Mouse (Mus musculus) testis, adult 2 months (tissue): ENCODE measurements around the gene Armc6. TPM values are rescaled to one million over a fixed set of nuclear protein-coding genes. Genes with fewer than 3 reads are reported as not detected.

ENCODE experiments used
- H3K27ac ChIP-seq: fragments of 200-500 bp; 2 replicates; pipeline ENCODE4 v1.5.1; 2012; ENCODE audit warnings: low read depth, low read length; ENCODE audit not compliant: control insufficient read depth, insufficient read depth
- H3K27me3 ChIP-seq: fragments of 200-500 bp; 2 replicates; pipeline ENCODE4 v1.6.1; 2012; ENCODE audit warnings: mild to moderate bottlenecking, low read length, moderate library complexity; ENCODE audit not compliant: control insufficient read depth, insufficient read depth
- H3K36me3 ChIP-seq: fragments of 200-500 bp; 2 replicates; pipeline ENCODE4 v1.6.1; 2012; ENCODE audit warnings: mild to moderate bottlenecking, low read length; ENCODE audit not compliant: control insufficient read depth, insufficient read depth
- H3K4me1 ChIP-seq: fragments of 200-500 bp; 2 replicates; pipeline ENCODE4 v1.6.1; 2012; ENCODE audit warnings: low read length; ENCODE audit not compliant: control insufficient read depth, insufficient read depth
- H3K4me3 ChIP-seq: fragments of 200-500 bp; 2 replicates; pipeline ENCODE4 v1.5.1; 2012; ENCODE audit warnings: low read depth, mild to moderate bottlenecking, low read length, moderate library complexity, mixed read lengths; ENCODE audit not compliant: control insufficient read depth
- CTCF ChIP-seq: fragments of 200-500 bp; IDR thresholded peaks from 2 replicates; pipeline ENCODE4 v1.5.1; 2012; ENCODE audit warnings: low read depth, mild to moderate bottlenecking, inconsistent platforms, low read length, moderate library complexity; ENCODE audit not compliant: control insufficient read depth, insufficient read depth, insufficient replicate concordance
- POLR2A ChIP-seq: fragments of 200-500 bp; IDR thresholded peaks from 2 replicates; pipeline ENCODE4 v1.6.1; 2012; ENCODE audit warnings: low read depth, mild to moderate bottlenecking, inconsistent platforms, low read length, moderate library complexity; ENCODE audit not compliant: control insufficient read depth
- polyA plus RNA-seq: library from polyadenylated mRNA; depleted of rRNA; stranded (reverse); fragments of >200 nt; gene quantifications from 2 replicates; pipeline ENCODE4 v1.2.3, GENCODE M21; 2012

Armc6 gene
- polyA plus RNA-seq, 1 experiment: 5.4 TPM

GRCm38 (mm10) chr8:70257456-70257855 is 23.2 kb upstream of the Armc6 start:
- Histone ChIP-seq H3K27ac (no peak overlapping the region), H3K4me1 (no peaks in the 10 kb centered on the region; the same call in 1 of the 2 replicates), H3K36me3 (peaks cover 15% of the 10 kb centered on the region), H3K27me3 (no peaks in the 10 kb centered on the region), H3K4me3 (no peak overlapping the region)
- TF ChIP-seq CTCF (no peak), POLR2A (0 out of 2 replicates have a peak, but pooled peaks have one; percentile 15)

GRCm38 (mm10) chr8:70254628-70255027 is 20.4 kb upstream of the Armc6 start:
- no peak overlapping the region for H3K27ac ChIP-seq
- no peaks in the 10 kb centered on the region; the same call in 1 of the 2 replicates for H3K4me1 ChIP-seq
- no peak overlapping the region for H3K4me3 ChIP-seq
- H3K27me3 ChIP-seq: no peaks in the 10 kb centered on the region
- TF ChIP-seq POLR2A (no peak), CTCF (no peak)
- H3K36me3 ChIP-seq: peaks cover 8% of the 10 kb centered on the region

DNA sequence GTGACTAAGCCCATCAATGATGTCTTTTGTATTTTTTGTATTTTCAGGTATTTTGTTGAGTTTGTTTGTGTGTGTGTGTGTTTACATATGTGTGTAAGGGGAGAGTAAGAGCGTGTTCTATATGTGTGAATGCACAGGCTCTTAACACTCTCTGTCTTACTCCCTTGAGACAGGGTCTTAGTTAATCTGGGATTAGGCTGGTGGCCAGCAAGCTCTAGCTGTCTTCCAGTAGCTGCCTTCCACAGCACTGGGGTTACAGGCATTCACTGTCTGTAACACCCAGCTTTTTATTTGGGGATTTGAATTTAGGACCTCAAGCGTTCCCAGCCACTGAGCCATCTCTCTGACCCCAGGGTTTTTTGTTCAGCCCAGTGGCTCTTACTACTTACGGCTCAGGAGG is 13.6 kb upstream of the Armc6 start:
- Histone ChIP-seq H3K36me3 (peaks cover 15% of the 10 kb centered on the region), H3K4me1 (no peaks in the 10 kb centered on the region), H3K27ac (no peak overlapping the region), H3K4me3 (no peak overlapping the region), H3K27me3 (no peaks in the 10 kb centered on the region)
- TF ChIP-seq CTCF: no peak
- no peak for TF ChIP-seq POLR2A

DNA sequence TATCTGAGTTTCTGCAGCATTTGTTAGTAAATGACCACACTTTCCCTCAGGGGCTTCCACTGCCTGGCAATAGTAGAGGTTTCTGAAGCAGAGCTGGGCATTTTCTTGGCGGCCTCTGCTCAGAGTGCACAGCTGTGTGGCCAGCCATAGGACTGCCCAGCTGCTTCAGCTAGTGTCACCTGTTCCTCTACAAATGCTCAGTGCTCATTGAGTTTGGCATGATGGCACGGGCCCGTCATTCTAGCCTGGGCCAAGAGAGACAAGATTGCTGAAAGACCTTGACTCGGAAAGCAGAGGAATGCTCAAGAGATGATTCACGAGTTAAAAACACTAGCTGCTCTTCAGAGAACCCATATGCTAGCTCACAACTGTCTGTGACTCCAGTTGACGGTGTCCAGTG is 12.4 kb upstream of the Armc6 start:
- TF ChIP-seq POLR2A: no peak
- no peak for TF ChIP-seq CTCF
- Histone ChIP-seq H3K4me3 (no peak overlapping the region), H3K36me3 (peaks cover 15% of the 10 kb centered on the region), H3K4me1 (no peaks in the 10 kb centered on the region), H3K27ac (no peak overlapping the region), H3K27me3 (no peaks in the 10 kb centered on the region)

DNA sequence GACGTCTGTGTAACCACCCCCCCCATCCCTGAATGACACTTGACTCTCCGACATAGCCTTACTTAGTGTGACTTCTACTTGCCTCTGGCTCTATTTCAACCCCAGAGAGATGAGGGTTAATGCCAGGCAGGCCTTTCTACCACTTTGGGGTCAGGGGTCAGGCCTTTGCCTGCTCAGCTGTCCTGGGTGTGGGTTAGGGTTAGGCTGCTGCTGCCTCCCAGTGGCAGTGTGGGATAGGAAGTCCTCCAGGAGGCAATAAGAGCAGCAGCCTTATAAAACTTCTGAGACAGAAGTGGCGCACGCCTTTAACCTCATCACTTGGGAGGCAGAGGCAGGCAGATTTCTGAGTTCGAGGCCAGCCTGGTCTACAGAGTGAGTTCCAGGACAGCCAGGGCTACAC is 6.4 kb upstream of the Armc6 start:
- peaks cover 26% of the 10 kb centered on the region for H3K36me3 ChIP-seq
- H3K27me3 ChIP-seq: no peaks in the 10 kb centered on the region
- no peak overlapping the region for H3K27ac ChIP-seq
- no peak for TF ChIP-seq POLR2A
- no peak; the same call in 1 of the 2 replicates for TF ChIP-seq CTCF
- no peak overlapping the region for H3K4me3 ChIP-seq
- no peaks in the 10 kb centered on the region for H3K4me1 ChIP-seq

DNA sequence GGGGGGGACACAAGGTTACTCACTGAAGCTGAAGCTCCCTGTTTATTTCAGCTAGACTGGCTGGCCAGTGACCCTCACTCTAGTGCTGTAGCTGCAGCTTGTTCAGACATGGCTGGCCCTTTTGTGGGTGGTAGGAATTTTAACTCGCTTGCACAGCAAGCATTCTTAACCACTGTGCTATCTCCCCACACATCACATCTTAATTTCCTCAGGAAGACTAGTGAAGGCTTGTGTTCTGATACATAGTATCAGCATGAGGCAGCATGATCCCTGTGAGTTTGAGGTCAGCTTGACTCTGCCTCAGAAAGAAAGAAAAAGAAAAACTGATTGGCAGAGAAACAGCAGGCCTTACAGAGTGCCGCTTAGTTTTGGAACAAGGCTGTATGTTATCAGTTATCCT is 3.6 kb upstream of the Armc6 start:
- TF ChIP-seq CTCF (no peak), POLR2A (no peak)
- Histone ChIP-seq H3K27ac (no peak overlapping the region; the same call in 1 of the 2 replicates), H3K4me1 (peaks cover 4% of the 10 kb centered on the region; the same call in 1 of the 2 replicates), H3K27me3 (no peaks in the 10 kb centered on the region), H3K4me3 (no peak overlapping the region), H3K36me3 (peaks cover 17% of the 10 kb centered on the region)

- peak overlapping the region; percentile 94 for H3K4me3 ChIP-seq
- no peaks in the 10 kb centered on the region for H3K27me3 ChIP-seq
- TF ChIP-seq CTCF (no peak), POLR2A (no peak)
- H3K4me1 ChIP-seq: peaks cover 4% of the 10 kb centered on the region; the same call in 1 of the 2 replicates
- H3K27ac ChIP-seq: peak overlapping the region; percentile 97
- H3K36me3 ChIP-seq: peaks cover 10% of the 10 kb centered on the region
Measured at GRCm38 (mm10) chr8:70234781-70235128, 489 bp upstream of the Armc6 start.

DNA sequence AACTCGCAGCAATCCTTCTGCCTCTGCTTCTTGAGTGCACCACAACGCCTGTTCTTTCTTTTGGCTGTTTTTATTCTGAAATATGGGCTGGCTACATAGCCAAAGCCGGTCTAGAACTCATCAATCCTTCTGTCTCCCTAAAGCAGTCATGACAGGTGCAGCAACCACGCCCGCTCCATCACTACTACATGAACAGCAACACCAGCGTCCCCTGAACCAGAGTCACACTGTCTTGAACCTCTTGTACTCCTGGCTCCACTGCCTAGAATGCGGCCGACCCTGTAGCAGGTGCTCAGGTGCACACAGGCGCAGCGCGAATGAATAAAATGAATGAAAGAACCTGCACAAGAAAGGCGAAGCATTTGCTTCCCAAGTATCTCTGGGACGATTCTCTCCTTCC is 660 bp downstream of the Armc6 start:
- H3K4me3 ChIP-seq: peak overlapping the region; percentile 94
- H3K27me3 ChIP-seq: no peaks in the 10 kb centered on the region
- H3K27ac ChIP-seq: peak overlapping the region; percentile 96; the same call in 1 of the 2 replicates
- peaks cover 4% of the 10 kb centered on the region; the same call in 1 of the 2 replicates for H3K4me1 ChIP-seq
- H3K36me3 ChIP-seq: peaks cover 10% of the 10 kb centered on the region
- no peak for TF ChIP-seq POLR2A
- no peak for TF ChIP-seq CTCF
